Mouse (Mus musculus) heart, embryonic 14.5 days (tissue): Measurements from ENCODE around the gene Rptor. TPM values are rescaled to one million over a fixed set of nuclear protein-coding genes. Genes with fewer than 3 reads are reported as not detected.

ENCODE experiments used
- ATAC-seq: fragments of 200-750 bp; cut with Nextera tagmentation; 2 replicates; pipeline ENCODE4 v1.8.0; 2017; ENCODE audit warnings: low read depth, moderate TSS enrichment; ENCODE audit not compliant: insufficient number of reproducible peaks, insufficient read depth, low FRiP score
- H3K27ac ChIP-seq, 2 experiments: fragments of 200-500 bp in 1 of 2; fragments of 300-500 bp in 1 of 2; sonication (generic) in 1 of 2; replicated peaks in 1 of 2; 2 replicates each; pipeline ENCODE4 v1.5.1; 2012 to 2014; ENCODE audit warnings: low read depth in 2 of 2, low read length in 2 of 2, control low read depth in 1 of 2, mild to moderate bottlenecking in 1 of 2, mixed read lengths in 1 of 2; ENCODE audit not compliant: control insufficient read depth in 1 of 2, insufficient read depth in 1 of 2
- H3K27me3 ChIP-seq: fragments of 300-500 bp; sonication (generic); 2 replicates; pipeline ENCODE4 v1.6.1; 2014; ENCODE audit warnings: mild to moderate bottlenecking, low read length, control low read depth; ENCODE audit not compliant: control insufficient read depth, insufficient read depth
- H3K36me3 ChIP-seq: fragments of 300-500 bp; sonication (generic); 2 replicates; pipeline ENCODE4 v1.6.1; 2014; ENCODE audit warnings: mild to moderate bottlenecking, control low read depth, low read length, mixed read lengths; ENCODE audit not compliant: control insufficient read depth, insufficient read depth
- H3K4me1 ChIP-seq, 2 experiments: fragments of 200-500 bp in 1 of 2; fragments of 300-500 bp in 1 of 2; sonication (generic) in 1 of 2; 2 replicates each; pipeline ENCODE4 v1.6.1; 2012 to 2014; ENCODE audit warnings: low read length in 2 of 2, control low read depth in 1 of 2, mixed read lengths in 1 of 2; ENCODE audit not compliant: control insufficient read depth in 2 of 2, insufficient read depth in 2 of 2
- H3K4me2 ChIP-seq: fragments of 300-500 bp; sonication (generic); 2 replicates; pipeline ENCODE4 v1.6.1; 2014; ENCODE audit warnings: mild to moderate bottlenecking, low read length
- H3K4me3 ChIP-seq, 2 experiments: fragments of 200-500 bp in 1 of 2; fragments of 300-500 bp in 1 of 2; sonication (generic) in 1 of 2; 2 replicates each; pipeline ENCODE4 v1.5.1; 2012 to 2014; ENCODE audit warnings: low read length in 2 of 2, mild to moderate bottlenecking in 2 of 2, control low read depth in 1 of 2, low read depth in 1 of 2, moderate library complexity in 1 of 2; ENCODE audit not compliant: control insufficient read depth in 1 of 2, insufficient read depth in 1 of 2
- H3K9ac ChIP-seq: fragments of 300-500 bp; sonication (generic); 2 replicates; pipeline ENCODE4 v1.6.1; 2014; ENCODE audit warnings: mild to moderate bottlenecking, low read length
- H3K9me3 ChIP-seq: fragments of 300-500 bp; sonication (generic); 2 replicates; pipeline ENCODE4 v1.6.1; 2016; ENCODE audit warnings: low read length, control low read depth; ENCODE audit not compliant: control insufficient read depth
- WGBS: fragments of 180-500 bp; shearing (Covaris S2); extraction: QIAGEN DNeasy Blood & Tissue Kit; methylation state at CpG from one replicate; pipeline ENCODE4 v1.1.7; 2014; 5-methylcytosine and 5-hydroxymethylcytosine counted together
- polyA plus RNA-seq: library from polyadenylated mRNA; unstranded; fragments of >200 nt; fragmentation: Nextera tagmentation; extraction: Ambion mirVana; gene quantifications from 2 replicates; pipeline ENCODE4 v1.2.1, GENCODE M21; 2014

Rptor gene
- polyA plus RNA-seq, 1 experiment from 2014 or later = 11.2 TPM

DNA sequence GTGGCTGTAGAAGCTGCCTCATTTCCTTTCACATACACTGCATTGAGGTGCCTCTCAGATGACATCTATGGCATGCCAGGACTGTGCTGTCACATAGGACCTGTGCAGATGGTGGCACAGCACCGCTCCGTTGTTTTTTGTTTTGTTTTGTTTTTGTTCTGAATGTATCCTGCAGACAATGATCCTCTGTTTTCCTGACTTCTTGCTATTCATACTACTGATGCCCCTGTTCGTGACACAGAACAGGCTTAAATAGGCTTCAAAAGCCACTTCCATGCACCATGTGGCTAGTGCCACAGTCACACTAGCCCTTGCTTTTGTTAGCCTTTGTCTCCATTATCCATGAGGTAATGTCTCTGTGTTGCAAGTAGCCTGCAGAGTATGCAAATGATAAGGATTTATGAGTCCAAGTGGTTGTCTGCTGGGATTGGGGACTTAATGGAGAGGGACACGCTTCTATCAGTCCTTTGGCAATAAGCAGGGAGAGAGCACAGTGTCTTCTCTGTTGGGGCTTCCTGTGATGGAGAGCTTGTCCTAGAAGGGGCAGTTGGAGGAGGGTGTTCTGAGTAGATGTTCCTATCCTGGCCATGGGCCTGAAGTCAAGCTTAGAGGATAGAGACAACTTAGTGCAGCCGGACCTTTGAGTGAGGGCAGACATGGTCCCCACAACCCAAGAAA, 164.2 kb downstream of the Rptor start:
- Histone ChIP-seq H3K9me3 (no peaks in the 10 kb centered on the region), H3K4me2 (no peak overlapping the region), H3K27ac (no peak overlapping the region), H3K27me3 (no peaks in the 10 kb centered on the region), H3K9ac (no peak overlapping the region), H3K4me3 (no peak overlapping the region), H3K4me1 (peaks cover 16 to 32% of the 10 kb centered on the region in 2 experiments), H3K36me3 (peaks cover 5% of the 10 kb centered on the region; the same call in 1 of the 2 replicates)
- no peak for ATAC-seq
- 74% methylated on average over 5 of the region's 5 CpGs for WGBS

DNA sequence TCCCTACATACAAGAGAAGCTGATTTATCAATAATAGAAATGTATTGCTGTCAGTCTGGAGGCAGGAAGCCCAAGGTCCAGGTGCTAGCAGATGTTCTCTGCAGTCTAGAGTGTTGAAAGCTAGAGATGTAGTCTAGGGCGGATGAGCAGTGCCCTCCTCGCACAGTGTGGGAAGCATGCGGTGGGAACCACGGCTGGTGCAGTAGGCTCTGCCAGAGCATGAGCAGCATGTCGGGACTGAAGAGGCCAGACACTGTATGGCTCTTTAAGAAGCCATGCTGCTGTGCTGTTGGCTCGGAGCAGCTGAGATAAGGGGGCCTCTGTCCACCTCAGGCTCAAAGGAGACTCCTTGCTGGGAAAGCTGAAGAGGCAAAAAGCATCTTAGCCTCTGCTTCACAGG, 164.8 kb downstream of the Rptor start:
- no peak overlapping the region for H3K4me3 ChIP-seq
- H3K27me3 ChIP-seq = no peaks in the 10 kb centered on the region
- 32% methylated on average over 6 of the region's 6 CpGs for whole genome bisulfite sequencing
- no peaks in the 10 kb centered on the region for H3K9me3 ChIP-seq
- no peak overlapping the region for H3K9ac ChIP-seq
- ATAC-seq = no peak
- H3K4me1 ChIP-seq = peaks cover 16 to 32% of the 10 kb centered on the region in 2 experiments
- H3K4me2 ChIP-seq = no peak overlapping the region
- no peak overlapping the region for H3K27ac ChIP-seq
- peaks cover 5% of the 10 kb centered on the region; the same call in 1 of the 2 replicates for H3K36me3 ChIP-seq

- Histone ChIP-seq H3K9me3 (no peaks in the 10 kb centered on the region), H3K27me3 (no peaks in the 10 kb centered on the region), H3K27ac (no peak overlapping the region), H3K36me3 (peaks cover 5% of the 10 kb centered on the region; the same call in 1 of the 2 replicates), H3K4me1 (peaks cover 16 to 32% of the 10 kb centered on the region in 2 experiments), H3K4me3 (no peak overlapping the region), H3K9ac (no peak overlapping the region), H3K4me2 (no peak overlapping the region)
- 86% methylated on average over 4 of the region's 4 CpGs for WGBS
- no peak for ATAC-seq
These were observed 165.8 kb downstream of the Rptor start for GRCm38 (mm10) chr11:119768511-119768910.

GRCm38 (mm10) chr11:119769666-119770065, 167.0 kb downstream of the Rptor start:
- no peak overlapping the region for H3K4me2 ChIP-seq
- H3K27me3 ChIP-seq = no peaks in the 10 kb centered on the region
- ATAC-seq = no peak
- peaks cover 16 to 32% of the 10 kb centered on the region in 2 experiments for H3K4me1 ChIP-seq
- no peak overlapping the region for H3K9ac ChIP-seq
- peaks cover 5% of the 10 kb centered on the region; the same call in 1 of the 2 replicates for H3K36me3 ChIP-seq
- H3K27ac ChIP-seq = no peak overlapping the region
- H3K9me3 ChIP-seq = no peaks in the 10 kb centered on the region
- 59% methylated on average over 4 of the region's 4 CpGs for WGBS
- no peak overlapping the region for H3K4me3 ChIP-seq

GRCm38 (mm10) chr11:119770985-119771384, 168.3 kb downstream of the Rptor start:
- H3K9ac ChIP-seq = no peak overlapping the region
- no peak overlapping the region for H3K4me2 ChIP-seq
- no peak overlapping the region for H3K4me3 ChIP-seq
- no peak for ATAC-seq
- WGBS = 59% methylated on average over 4 of the region's 4 CpGs
- H3K36me3 ChIP-seq = peaks cover 5% of the 10 kb centered on the region; the same call in 1 of the 2 replicates
- peaks cover 15 to 28% of the 10 kb centered on the region in 2 experiments for H3K4me1 ChIP-seq
- no peaks in the 10 kb centered on the region for H3K27me3 ChIP-seq
- peaks cover 7% of the 10 kb centered on the region for H3K9me3 ChIP-seq
- no peak overlapping the region for H3K27ac ChIP-seq

GRCm38 (mm10) chr11:119772896-119773295, 170.2 kb downstream of the Rptor start:
- Histone ChIP-seq H3K36me3 (peaks cover 5% of the 10 kb centered on the region; the same call in 1 of the 2 replicates), H3K27me3 (no peaks in the 10 kb centered on the region), H3K27ac (no peak overlapping the region), H3K4me3 (no peak overlapping the region), H3K9ac (no peak overlapping the region), H3K9me3 (peaks cover 11% of the 10 kb centered on the region), H3K4me1 (peaks cover 3 to 14% of the 10 kb centered on the region in 2 experiments), H3K4me2 (no peak overlapping the region)
- ATAC-seq = no peak
- whole genome bisulfite sequencing = 66% methylated on average over 3 of the region's 3 CpGs

DNA sequence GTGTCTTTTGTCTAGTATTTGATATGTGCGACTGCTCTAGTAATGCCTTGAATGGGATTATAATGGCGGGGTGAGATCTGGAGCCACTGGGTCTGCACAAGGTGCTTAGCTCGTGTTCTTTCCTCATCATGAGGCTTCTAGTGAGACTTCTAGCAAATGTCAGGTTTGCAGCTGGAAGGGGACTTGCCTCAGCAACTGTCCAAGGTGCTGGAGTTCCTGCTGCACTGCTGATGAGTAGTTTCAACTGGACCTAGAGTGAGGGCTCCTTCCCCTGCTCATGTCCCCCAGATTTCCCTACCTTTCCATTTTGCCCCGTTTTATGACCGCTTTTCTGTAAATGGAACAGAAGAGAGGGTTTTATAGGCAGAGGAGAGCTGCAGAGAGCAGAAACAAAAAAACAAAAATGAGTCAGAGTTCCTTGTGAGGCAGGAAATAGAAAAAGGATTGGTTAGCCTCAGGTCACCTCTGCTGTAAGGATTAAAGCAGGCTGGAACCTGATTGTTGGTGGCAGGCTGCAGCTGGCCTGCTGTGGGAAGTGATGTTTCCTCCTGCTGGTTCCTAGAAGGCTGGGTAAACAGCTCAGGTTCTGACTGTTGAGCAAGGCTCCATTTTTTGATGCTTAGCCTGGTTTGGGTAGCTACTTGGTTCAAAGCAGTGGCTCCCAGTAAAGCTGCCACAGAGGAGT, 172.5 kb downstream of the Rptor start:
- H3K4me3 ChIP-seq = no peak overlapping the region
- no peaks in the 10 kb centered on the region for H3K27me3 ChIP-seq
- WGBS = 79% methylated on average over 5 of the region's 5 CpGs
- H3K9ac ChIP-seq = no peak overlapping the region
- no peak overlapping the region for H3K27ac ChIP-seq
- no peak for ATAC-seq
- H3K4me1 ChIP-seq = peaks cover 2 to 10% of the 10 kb centered on the region in 2 experiments; a peak in 2 of 4 replicates
- H3K9me3 ChIP-seq = peaks cover 11% of the 10 kb centered on the region
- no peak overlapping the region for H3K4me2 ChIP-seq
- peaks cover 7% of the 10 kb centered on the region for H3K36me3 ChIP-seq
